Mouse (Mus musculus) erythroblast, adult 5-6 weeks (primary cell): ENCODE results near the gene Olfr1369-ps1. TPM values are rescaled to one million over a fixed set of nuclear protein-coding genes. Genes with fewer than 3 reads are reported as not detected.
A peak's percentile ranks its signal among the peaks of the same experiment; 100 is the strongest.

Experiments used
- ATAC-seq: replicated peaks from 2 replicates; pipeline ENCODE4 v1.8.0; 2016; ENCODE audit warnings: moderate number of reproducible peaks, mild to moderate bottlenecking, moderate TSS enrichment, inconsistent platforms; ENCODE audit not compliant: poor library complexity, low FRiP score, severe bottlenecking
- total RNA-seq, 2 experiments: library from RNA; stranded (forward) in 1 of 2; stranded (reverse) in 1 of 2; fragments of 150-400 nt in 1 of 2; fragments of 200-764, 138-1000 nt in 1 of 2; gene quantifications; 2 replicates each; pipeline versions ENCODE4 v1.2.3 to v1.2.4; 2015 to 2017; ENCODE audit warnings: low replicate concordance in 2 of 2

The Olfr1369-ps1 gene
- total RNA-seq, 2 experiments from 2014 or later: not detected

DNA sequence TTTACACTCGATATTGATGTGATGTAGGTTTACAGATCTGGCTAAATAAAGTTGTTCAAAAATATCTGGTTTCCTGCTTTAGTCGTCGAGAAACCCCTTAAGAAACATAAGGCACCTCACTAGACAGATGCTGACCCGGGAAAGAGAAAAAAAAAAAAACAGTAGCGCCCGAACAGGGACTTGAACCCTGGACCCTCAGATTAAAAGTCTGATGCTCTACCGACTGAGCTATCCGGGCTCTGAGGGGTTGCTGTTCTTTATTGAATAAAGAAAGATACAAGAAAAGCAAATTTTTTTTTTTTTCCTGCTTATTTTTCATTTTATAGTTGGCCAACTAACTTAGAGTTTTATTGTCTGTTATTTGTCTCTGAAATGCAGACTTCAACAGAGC is 56.6 kb downstream of the Olfr1369-ps1 start:
- ATAC-seq: no peak

DNA sequence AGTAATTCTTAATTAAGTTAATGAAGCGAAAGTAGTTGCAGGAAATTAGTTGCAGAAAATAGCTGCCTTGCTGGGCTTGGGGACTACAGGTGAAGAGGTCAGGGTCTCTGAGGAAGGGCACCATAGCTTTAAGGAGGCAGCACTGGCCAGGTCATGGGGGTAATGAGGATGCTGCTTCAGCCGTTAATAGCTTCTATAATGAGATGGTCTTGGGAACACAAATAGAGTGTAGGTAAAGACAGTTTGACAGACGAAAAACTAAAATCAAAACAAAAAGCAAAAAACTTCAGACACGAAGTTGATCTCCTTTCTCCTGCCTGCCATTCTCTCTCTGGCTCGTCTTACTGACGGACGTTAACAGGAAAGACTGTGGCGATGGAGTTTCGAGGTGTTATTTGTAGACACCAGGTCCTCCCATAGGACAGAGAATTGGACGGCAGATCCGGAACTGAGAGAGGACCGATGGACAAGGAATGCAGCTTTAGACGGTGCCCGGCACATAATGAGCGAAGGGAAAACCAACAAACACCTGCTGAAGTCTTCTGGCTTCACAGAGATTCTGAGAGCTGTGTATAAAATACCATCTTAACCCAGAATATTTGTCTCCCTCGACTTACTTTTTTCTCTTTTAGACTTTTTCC is 57.2 kb downstream of the Olfr1369-ps1 start:
- peak; percentile 51 for ATAC-seq

Other genes starting within 250 kb of the Olfr1369-ps1 start
- not detected in 2 replicates for gene Olfr1370, start 36.5 kb upstream of the Olfr1369-ps1 start, total RNA-seq (2015; ENCODE audit: low replicate concordance)
- gene Olfr1370, start 36.5 kb upstream of the Olfr1369-ps1 start, total RNA-seq (2017; ENCODE audit: low replicate concordance): 0.14 TPM in 1 of 2 replicates, not detected in the other
- not detected in 2 replicates for gene Olfr263, start 18.2 kb downstream of the Olfr1369-ps1 start, total RNA-seq (2015; ENCODE audit: low replicate concordance)
- gene Olfr263, start 18.2 kb downstream of the Olfr1369-ps1 start, total RNA-seq (2017; ENCODE audit: low replicate concordance): not detected in 2 replicates
- gene Olfr1368, start 34.4 kb downstream of the Olfr1369-ps1 start, total RNA-seq (2015; ENCODE audit: low replicate concordance): not detected in 2 replicates
- not detected in 2 replicates for gene Olfr1368, start 34.4 kb downstream of the Olfr1369-ps1 start, total RNA-seq (2017; ENCODE audit: low replicate concordance)
- 11.9 and 18.4 TPM in 2 replicates for gene Trim27, start 68.0 kb downstream of the Olfr1369-ps1 start, total RNA-seq (2015; ENCODE audit: low replicate concordance)
- gene Trim27, start 68.0 kb downstream of the Olfr1369-ps1 start, total RNA-seq (2017; ENCODE audit: low replicate concordance): 37.4 and 42.5 TPM in 2 replicates
- gene Gpx5, start 181.2 kb downstream of the Olfr1369-ps1 start, total RNA-seq (2015; ENCODE audit: low replicate concordance): not detected in 2 replicates
- not detected in 2 replicates for gene Gpx5, start 181.2 kb downstream of the Olfr1369-ps1 start, total RNA-seq (2017; ENCODE audit: low replicate concordance)
- gene Gpx6, start 200.6 kb downstream of the Olfr1369-ps1 start, total RNA-seq (2015; ENCODE audit: low replicate concordance): not detected in 2 replicates
- not detected in 2 replicates for gene Gpx6, start 200.6 kb downstream of the Olfr1369-ps1 start, total RNA-seq (2017; ENCODE audit: low replicate concordance)
- gene Olfr1367, start 235.4 kb downstream of the Olfr1369-ps1 start, total RNA-seq (2015; ENCODE audit: low replicate concordance): not detected in 2 replicates
- gene Olfr1367, start 235.4 kb downstream of the Olfr1369-ps1 start, total RNA-seq (2017; ENCODE audit: low replicate concordance): not detected in 2 replicates